Mouse (Mus musculus): ENCODE measurements around the gene Klhl20. TPM values are rescaled to one million over a fixed set of nuclear protein-coding genes. Genes with fewer than 3 reads are reported as not detected.

The Klhl20 gene
- total RNA-seq, 2 experiments from 2014 or later = 7.9 to 9.0 TPM

GRCm38 (mm10) chr1:161076238-161076637, 55.1 kb downstream of the Klhl20 start:
- no peak for DNase-seq (ENCODE audit: low spot score)

DNA sequence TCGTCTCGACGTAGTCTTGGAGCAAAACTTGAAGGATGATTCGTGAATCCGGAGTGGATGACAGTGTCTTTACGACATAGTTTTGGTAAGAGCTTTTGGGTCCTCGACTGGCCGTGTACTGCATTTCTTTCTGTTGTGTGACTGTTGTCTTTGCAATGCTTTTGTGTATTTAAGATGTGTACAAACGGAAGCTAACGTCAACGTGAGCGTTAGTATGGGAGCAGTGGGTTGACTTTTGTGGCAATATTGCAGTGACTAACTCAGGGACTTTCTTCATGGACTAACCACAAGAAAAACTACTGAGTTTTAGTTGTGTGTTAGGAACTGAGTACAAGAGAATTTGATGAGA, 60.1 kb downstream of the Klhl20 start:
- no peak for DNase-seq (ENCODE audit: low spot score)

GRCm38 (mm10) chr1:161070352-161071271, 60.7 kb downstream of the Klhl20 start, which contains the start of the genes Dars2 and Cenpl:
Gene Dars2 (minus strand): TSS chr1:161070658.
Gene Cenpl (plus strand): TSS chr1:161070713.
- DNase-seq (ENCODE audit: low spot score) = peak; percentile 97

DNA sequence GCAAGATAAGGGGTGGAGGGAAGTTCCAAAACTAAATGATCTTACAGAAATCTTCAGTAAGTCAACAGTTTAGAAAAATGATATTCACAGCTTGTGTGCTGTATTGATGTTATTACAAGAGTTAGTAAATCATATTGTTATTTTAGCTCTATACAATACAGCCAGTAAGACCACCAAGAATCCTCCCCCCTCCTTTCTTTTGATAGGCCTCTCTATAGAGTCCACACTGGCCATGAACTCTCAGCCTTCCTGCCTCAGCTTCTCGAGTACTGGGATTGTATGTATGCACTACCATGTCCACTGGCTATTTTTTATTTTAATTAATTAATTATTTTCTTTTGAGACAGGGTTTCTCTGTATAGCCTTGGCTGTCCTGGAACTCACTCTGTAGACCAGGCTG, 68.0 kb downstream of the Klhl20 start:
- DNase-seq (ENCODE audit: low spot score) = no peak

DNA sequence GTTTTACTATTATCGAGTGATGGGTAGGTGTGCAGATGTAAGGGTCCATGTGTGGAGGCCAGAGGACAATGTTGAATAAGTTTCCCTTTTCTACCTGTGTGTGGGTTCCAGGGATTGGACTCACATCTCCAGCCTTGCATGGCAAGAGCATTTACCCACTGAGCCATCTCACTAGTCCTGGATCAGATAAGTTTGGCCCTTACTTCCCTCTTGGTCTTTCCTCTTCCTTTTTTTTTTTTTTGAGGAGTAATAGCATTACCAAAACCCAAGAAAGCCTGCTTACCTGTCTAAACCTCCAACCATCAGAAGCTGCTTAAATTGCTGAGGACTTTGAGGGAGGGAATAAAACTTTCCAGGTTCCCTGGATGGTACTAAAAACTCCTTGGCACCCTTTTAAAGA, 74.1 kb downstream of the Klhl20 start:
- no peak for DNase-seq (ENCODE audit: low spot score)

GRCm38 (mm10) chr1:161046972-161047371, 84.3 kb downstream of the Klhl20 start:
- no peak for DNase-seq (ENCODE audit: low spot score)

- no peak for DNase-seq (ENCODE audit: low spot score)
These were observed 89.9 kb downstream of the Klhl20 start for GRCm38 (mm10) chr1:161041261-161042020.

DNA sequence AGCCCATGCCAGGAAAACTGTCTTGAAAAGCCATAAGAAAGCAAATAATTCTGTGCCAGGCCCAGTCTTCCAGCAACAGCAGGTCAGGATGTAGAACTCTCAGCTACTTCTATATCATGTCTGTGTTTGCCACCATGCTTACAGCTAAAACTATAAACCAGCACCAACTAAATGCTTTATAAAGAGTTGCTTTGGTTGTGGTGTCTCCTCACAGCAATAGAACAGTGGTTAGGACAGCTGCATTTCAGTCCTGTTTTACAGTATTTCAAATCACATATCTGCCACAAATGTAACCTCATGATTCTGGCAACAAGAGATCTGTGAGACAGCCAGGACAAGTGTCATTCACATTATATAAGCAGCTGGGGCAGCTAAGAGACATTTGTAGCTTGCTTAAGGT, 90.5 kb downstream of the Klhl20 start:
- no peak for DNase-seq (ENCODE audit: low spot score)

- DNase-seq (ENCODE audit: low spot score) = no peak
These were observed 90.9 kb downstream of the Klhl20 start for GRCm38 (mm10) chr1:161040426-161040770.

DNA sequence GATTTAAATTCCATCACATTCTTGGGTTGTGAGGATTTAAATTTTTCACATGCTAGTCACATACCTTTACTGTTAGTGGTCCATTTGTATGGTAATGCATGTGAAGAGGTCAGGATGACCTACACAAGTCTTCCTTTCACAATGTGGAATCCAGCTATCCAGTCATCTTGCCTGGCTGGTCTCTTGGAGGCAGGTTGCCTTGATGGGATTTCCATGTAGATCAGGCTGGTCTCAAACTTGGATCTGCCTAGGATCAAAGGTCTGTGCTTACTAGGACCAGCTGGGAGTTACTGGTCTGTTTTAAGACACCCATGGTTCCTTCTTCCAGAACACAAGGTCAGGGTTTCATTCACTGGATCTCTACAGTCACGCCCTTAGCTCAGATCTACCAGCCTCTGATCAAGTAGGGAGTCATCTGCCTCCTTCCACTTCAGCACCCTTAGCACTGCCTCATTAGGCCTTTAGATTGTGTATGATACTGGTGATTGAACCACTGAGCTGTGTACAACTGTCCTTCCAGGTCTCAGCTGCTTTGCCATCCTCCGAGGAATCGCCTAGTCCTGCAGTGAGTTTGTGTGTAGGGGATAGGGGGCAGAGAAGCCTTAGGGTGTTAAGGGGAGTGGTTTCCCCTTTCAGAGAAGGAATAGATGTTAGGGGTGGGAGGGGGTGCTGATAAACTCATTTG, 91.4 kb downstream of the Klhl20 start:
- no peak for DNase-seq (ENCODE audit: low spot score)

- DNase-seq (ENCODE audit: low spot score) = no peak
These were observed 92.2 kb downstream of the Klhl20 start for GRCm38 (mm10) chr1:161038968-161039721.

Other genes with a start within 250 kb of the Klhl20 start
- 10 to 100 TPM; 34.3 to 34.8 TPM for gene Rc3h1, start 225.1 kb downstream of the Klhl20 start, total RNA-seq (2021)
- gene Serpinc1, start 152.9 kb downstream of the Klhl20 start, total RNA-seq (2021) = 1 to 10 TPM in 1 of 2 experiments, under 1 TPM in 1; 0.09 to 1.4 TPM
- gene Zbtb37, start 96.7 kb downstream of the Klhl20 start, total RNA-seq (2021) = 1 to 10 TPM; 7.3 to 7.6 TPM
- 10 to 100 TPM; 12.3 to 14.5 TPM for gene Dars2, start 60.9 kb downstream of the Klhl20 start, total RNA-seq (2021)
- gene Cenpl, start 60.8 kb downstream of the Klhl20 start, total RNA-seq (2021) = under 1 TPM; 0.34 to 0.66 TPM
- gene Ankrd45, start 11.2 kb upstream of the Klhl20 start, total RNA-seq (2021) = not detected
- not detected for gene Tex50, start 27.8 kb upstream of the Klhl20 start, total RNA-seq (2021)
- gene Prdx6, start 119.7 kb upstream of the Klhl20 start, total RNA-seq (2021) = 100 to 1,000 TPM; 128 to 131 TPM